Mouse (Mus musculus): ENCODE measurements around the gene Neurod2.

GRCm38 (mm10) chr11:98377787-98378186, 48.3 kb upstream of the Neurod2 start:
- TF ChIP-seq POLR2A (IDR thresholded peaks at IDR 0.05; ENCODE audit: insufficient read depth, low read depth, low read length) (no peak), CTCF (IDR thresholded peaks at IDR 0.05; ENCODE audit: insufficient read depth, low read depth, low read length) (no peak)

All from olfactory bulb, adult 2 months (tissue).